Mouse (Mus musculus): ENCODE measurements around the gene Srp14. TPM values are rescaled to one million over a fixed set of nuclear protein-coding genes. Genes with fewer than 3 reads are reported as not detected.

Gene Srp14
- 207 and 213 TPM in 2 replicates for polyA plus RNA-seq (2015; fragmentation: Nextera tagmentation; extraction: Ambion mirVana)

GRCm38 (mm10) chr2:118479550-118479909 lies at the start of gene Srp14:
Gene Srp14, minus strand, starts transcription at chr2:118479711.

Other genes starting within 250 kb of the Srp14 start
- gene Fsip1, start 222.7 kb downstream of the Srp14 start, polyA plus RNA-seq (2015; fragmentation: Nextera tagmentation; extraction: Ambion mirVana), result 0.10 and 0.35 TPM in 2 replicates
- 0.56 and 0.72 TPM in 2 replicates for gene Gpr176, start 106.3 kb downstream of the Srp14 start, polyA plus RNA-seq (2015; fragmentation: Nextera tagmentation; extraction: Ambion mirVana)
- 4.1 and 4.3 TPM in 2 replicates for gene Eif2ak4, start 91.1 kb downstream of the Srp14 start, polyA plus RNA-seq (2015; fragmentation: Nextera tagmentation; extraction: Ambion mirVana)
- gene Bmf, start 70.0 kb upstream of the Srp14 start, polyA plus RNA-seq (2015; fragmentation: Nextera tagmentation; extraction: Ambion mirVana), result 2.0 and 2.6 TPM in 2 replicates
- gene Bub1b, start 118.5 kb upstream of the Srp14 start, polyA plus RNA-seq (2015; fragmentation: Nextera tagmentation; extraction: Ambion mirVana), result 11.0 and 13.7 TPM in 2 replicates
- 1.6 and 2.4 TPM in 2 replicates for gene Pak6, start 183.6 kb upstream of the Srp14 start, polyA plus RNA-seq (2015; fragmentation: Nextera tagmentation; extraction: Ambion mirVana)
- 0.02 TPM in 1 of 2 replicates, not detected in the other for gene Ankrd63, start 224.3 kb upstream of the Srp14 start, polyA plus RNA-seq (2015; fragmentation: Nextera tagmentation; extraction: Ambion mirVana)
- 0.49 and 0.70 TPM in 2 replicates for gene Plcb2, start 248.7 kb upstream of the Srp14 start, polyA plus RNA-seq (2015; fragmentation: Nextera tagmentation; extraction: Ambion mirVana)